Mouse (Mus musculus) liver, postnatal 0 days (tissue): ENCODE measurements around the gene Tmf1.

Source experiments
- CTCF ChIP-seq: sonication (generic); IDR thresholded peaks from 2 replicates; pipeline ENCODE4 v1.5.1; 2016; ENCODE audit warnings: antibody characterized with exemption, low read depth
- EP300 ChIP-seq: IDR thresholded peaks from 2 replicates; pipeline ENCODE4 v1.6.1; 2016; ENCODE audit warnings: antibody characterized with exemption, low read depth, mild to moderate bottlenecking

DNA sequence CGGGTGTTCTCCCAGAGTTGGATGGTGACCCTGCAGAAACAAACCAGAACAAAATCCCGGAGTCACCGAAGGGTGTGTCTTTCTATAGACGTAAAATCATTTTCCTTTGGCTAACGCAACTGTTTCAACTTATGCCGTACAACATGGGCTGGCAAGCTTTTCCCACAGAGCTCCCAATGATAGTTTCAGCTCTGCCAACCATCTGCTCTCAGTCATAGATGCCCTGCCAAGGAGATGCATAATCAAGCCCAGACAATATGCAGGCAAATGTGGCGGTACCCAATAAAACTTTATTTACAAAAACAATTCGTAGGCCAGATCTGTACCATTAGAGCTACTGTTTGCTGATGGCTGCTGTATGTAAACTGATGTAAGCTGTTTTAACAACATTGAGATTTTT lies 66.7 kb downstream of the Tmf1 start:
- TF ChIP-seq CTCF (no peak), EP300 (no peak)
